Mouse (Mus musculus): ENCODE data around the gene Chd6. TPM values are rescaled to one million over a fixed set of nuclear protein-coding genes. Genes with fewer than 3 reads are reported as not detected.

Gene Chd6
- total and polyA plus RNA-seq, 3 experiments: 10.8 to 19.7 (median 14.0) TPM

GRCm38 (mm10) chr2:160978651-160979050, 130.2 kb downstream of the Chd6 start:
- dilution Hi-C loops (cut with MboI; ENCODE audit: extremely low pct_ligation_motif_present, extremely low pct_unique_long_range_greater_than_20kb, low sequenced_read_pairs) (no loop called here), in situ Hi-C loops (cut with MboI; ENCODE audit: low pct_ligation_motif_present, low pct_unique_long_range_greater_than_20kb, low sequenced_read_pairs) (no loop called here)
- H3K36me3 ChIP-seq (replicated peaks in 1 of 2; ENCODE audit: control insufficient read depth in 1 of 2, insufficient read depth in 1 of 2, low read length in 1 of 2): peaks cover 49 to 78% of the 10 kb centered on the region in 2 experiments

GRCm38 (mm10) chr2:160977248-160977647, 131.6 kb downstream of the Chd6 start:
- in situ Hi-C loops (cut with MboI; ENCODE audit: low pct_ligation_motif_present, low pct_unique_long_range_greater_than_20kb, low sequenced_read_pairs) (no loop called here), dilution Hi-C loops (cut with MboI; ENCODE audit: extremely low pct_ligation_motif_present, extremely low pct_unique_long_range_greater_than_20kb, low sequenced_read_pairs) (no loop called here)
- no peak for DNase-seq (ENCODE audit: extremely low read depth)
- Histone ChIP-seq H3K36me3 (replicated peaks in 1 of 2; ENCODE audit: control insufficient read depth in 1 of 2, insufficient read depth in 1 of 2, low read length in 1 of 2) (peaks cover 47 to 76% of the 10 kb centered on the region in 2 experiments), H3K9me3 (replicated peaks; ENCODE audit: low read length) (no peaks in the 10 kb centered on the region), H3K27ac (ENCODE audit: insufficient read depth, low read depth) (no peak overlapping the region), H3K4me3 (replicated peaks in 1 of 3; ENCODE audit: low read depth in 2 of 3, low read length in 2 of 3, poor library complexity in 1 of 3) (no peak overlapping the region), H3K79me2 (replicated peaks; ENCODE audit: control insufficient read depth, extremely low read depth, insufficient read depth, poor library complexity, severe bottlenecking) (0 out of 2 replicates have a peak, but pooled peaks cover 1% of the 10 kb centered on the region), H3K9ac (ENCODE audit: insufficient read depth, low read depth) (no peak overlapping the region), H3K4me2 (ENCODE audit: insufficient read depth, low read depth, poor library complexity, severe bottlenecking) (no peak overlapping the region), H3K27me3 (replicated peaks) (no peaks in the 10 kb centered on the region), H3K4me1 (ENCODE audit: control insufficient read depth in 1 of 2, insufficient read depth in 2 of 2) (no peaks in the 10 kb centered on the region)
- TF ChIP-seq IRF4 (IDR thresholded peaks at IDR 0.05; ENCODE audit: low read depth, low read length) (no peak), ELF1 (IDR thresholded peaks at IDR 0.05; ENCODE audit: low read depth, low read length) (no peak), SMC3 (IDR thresholded peaks at IDR 0.05; ENCODE audit: low read depth, low read length) (no peak), JUND (conservative IDR thresholded peaks at IDR 0.05; ENCODE audit: low read depth, low read length) (no peak), MEF2A (IDR thresholded peaks at IDR 0.05; ENCODE audit: borderline replicate concordance, low read depth, low read length) (no peak)

More at GRCm38 (mm10) chr2:160978651-160979050, 130.2 kb downstream of the Chd6 start:
- DNase-seq (ENCODE audit: extremely low read depth): no peak
- Histone ChIP-seq H3K79me2 (replicated peaks; ENCODE audit: control insufficient read depth, extremely low read depth, insufficient read depth, poor library complexity, severe bottlenecking) (0 out of 2 replicates have a peak, but pooled peaks cover 1% of the 10 kb centered on the region), H3K4me1 (ENCODE audit: control insufficient read depth in 1 of 2, insufficient read depth in 2 of 2) (no peaks in the 10 kb centered on the region), H3K9me3 (replicated peaks; ENCODE audit: low read length) (no peaks in the 10 kb centered on the region), H3K27me3 (replicated peaks) (no peaks in the 10 kb centered on the region), H3K27ac (ENCODE audit: insufficient read depth, low read depth) (no peak overlapping the region), H3K4me2 (ENCODE audit: insufficient read depth, low read depth, poor library complexity, severe bottlenecking) (no peak overlapping the region), H3K4me3 (replicated peaks in 1 of 3; ENCODE audit: low read depth in 2 of 3, low read length in 2 of 3, poor library complexity in 1 of 3) (no peak overlapping the region), H3K9ac (ENCODE audit: insufficient read depth, low read depth) (no peak overlapping the region)
- TF ChIP-seq KAT2A (IDR thresholded peaks at IDR 0.05; ENCODE audit: insufficient replicate concordance, low read length) (no peak), POLR2A (IDR thresholded peaks at IDR 0.05; ENCODE audit: low read depth, low read length) (no peak), MXI1 (IDR thresholded peaks at IDR 0.05; ENCODE audit: low read depth, low read length) (no peak), EP300 (IDR thresholded peaks at IDR 0.05; ENCODE audit: low read length) (no peak), ZKSCAN1 (IDR thresholded peaks at IDR 0.05; ENCODE audit: borderline replicate concordance, low read depth, low read length) (no peak), MEF2A (IDR thresholded peaks at IDR 0.05; ENCODE audit: borderline replicate concordance, low read depth, low read length) (no peak), RAD21 (IDR thresholded peaks at IDR 0.05; ENCODE audit: low read depth, low read length) (no peak), MAFK (IDR thresholded peaks at IDR 0.05; ENCODE audit: insufficient replicate concordance, low read length) (no peak), SMC3 (IDR thresholded peaks at IDR 0.05; ENCODE audit: low read depth, low read length) (no peak), RCOR1 (conservative IDR thresholded peaks at IDR 0.05; ENCODE audit: low read depth, low read length) (no peak), CTCF (conservative IDR thresholded peaks at IDR 0.05 in 1 of 2, IDR thresholded peaks at IDR 0.05 in 1 of 2; ENCODE audit: low read depth in 2 of 2, low read length in 2 of 2) (no peak), PAX5 (IDR thresholded peaks at IDR 0.05; ENCODE audit: low read length) (no peak), USF2 (conservative IDR thresholded peaks at IDR 0.05; ENCODE audit: low read depth, low read length) (no peak), CHD1 (IDR thresholded peaks at IDR 0.05; ENCODE audit: low read depth, low read length) (no peak), ZC3H11A (IDR thresholded peaks at IDR 0.05; ENCODE audit: low read depth, low read length) (no peak), NELFE (IDR thresholded peaks at IDR 0.05; ENCODE audit: low read depth, low read length) (no peak)
